Mouse (Mus musculus) midbrain, embryonic 13.5 days (tissue): ENCODE measurements around the gene Rnase1. TPM values are rescaled to one million over a fixed set of nuclear protein-coding genes. Genes with fewer than 3 reads are reported as not detected.
A peak's percentile ranks its signal among the peaks of the same experiment; 100 is the strongest.

ENCODE experiments used
- ATAC-seq: fragments of 200-750 bp; cut with Nextera tagmentation; 2 replicates; pipeline ENCODE4 v1.8.0; 2017; ENCODE audit warnings: mild to moderate bottlenecking, moderate TSS enrichment, moderate library complexity
- H3K27ac ChIP-seq: fragments of 300-500 bp; sonication (generic); 2 replicates; pipeline ENCODE4 v1.5.1; 2015; ENCODE audit warnings: inconsistent platforms, mild to moderate bottlenecking, moderate library complexity
- H3K27me3 ChIP-seq: fragments of 300-500 bp; sonication (generic); 2 replicates; pipeline ENCODE4 v1.6.1; 2015; ENCODE audit warnings: mild to moderate bottlenecking, inconsistent platforms
- H3K36me3 ChIP-seq: fragments of 300-500 bp; sonication (generic); 2 replicates; pipeline ENCODE4 v1.6.1; 2015; ENCODE audit warnings: mild to moderate bottlenecking, inconsistent platforms
- H3K4me1 ChIP-seq: fragments of 300-500 bp; sonication (generic); replicated peaks from 2 replicates; pipeline ENCODE4 v1.6.1; 2015; ENCODE audit warnings: inconsistent platforms
- H3K4me2 ChIP-seq: fragments of 300-500 bp; sonication (generic); replicated peaks from 2 replicates; pipeline ENCODE4 v1.6.1; 2015; ENCODE audit warnings: moderate library complexity, mild to moderate bottlenecking, inconsistent platforms
- H3K4me3 ChIP-seq: fragments of 300-500 bp; sonication (generic); replicated peaks from 2 replicates; pipeline ENCODE4 v1.5.1; 2015; ENCODE audit warnings: mild to moderate bottlenecking, inconsistent platforms
- H3K9ac ChIP-seq: fragments of 300-500 bp; sonication (generic); replicated peaks from 2 replicates; pipeline ENCODE4 v1.6.1; 2015; ENCODE audit warnings: mild to moderate bottlenecking, inconsistent platforms
- H3K9me3 ChIP-seq: fragments of 300-500 bp; sonication (generic); 2 replicates; pipeline ENCODE4 v1.6.1; 2016; ENCODE audit warnings: mild to moderate bottlenecking, inconsistent platforms
- WGBS: fragments of 180-500 bp; shearing (Covaris S2); methylation state at CpG from one replicate; pipeline ENCODE4 v1.1.7; 2015; 5-methylcytosine and 5-hydroxymethylcytosine counted together
- polyA plus RNA-seq: library from polyadenylated mRNA; unstranded; fragments of >200 nt; fragmentation: Nextera tagmentation; extraction: Ambion mirVana; gene quantifications from 2 replicates; pipeline ENCODE4 v1.2.1, GENCODE M21; 2015

Rnase1 gene
- polyA plus RNA-seq, 1 experiment from 2014 or later = not detected

DNA sequence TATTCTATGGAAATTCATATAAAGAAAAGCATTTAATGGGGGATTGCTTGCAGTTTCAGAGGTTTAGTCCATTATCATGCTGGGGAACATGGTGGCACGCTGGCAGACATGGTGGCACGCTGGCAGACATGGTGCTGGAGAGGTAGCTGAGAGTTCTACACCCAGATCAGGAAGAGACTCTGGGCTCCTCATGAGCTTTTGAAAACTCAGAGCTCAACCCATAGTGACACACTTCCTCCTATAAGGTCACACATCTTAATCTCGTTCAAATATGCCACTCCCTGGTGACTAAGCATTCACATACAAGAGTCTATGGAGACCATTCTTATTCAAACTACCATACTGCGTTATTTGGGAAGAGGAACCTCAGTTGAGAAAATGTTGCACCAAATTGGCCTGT lies 14.2 kb downstream of the Rnase1 start:
- H3K9ac ChIP-seq = no peak overlapping the region
- H3K4me3 ChIP-seq = no peak overlapping the region
- ATAC-seq = no peak
- H3K27ac ChIP-seq = no peak overlapping the region
- H3K4me1 ChIP-seq = no peaks in the 10 kb centered on the region
- no peaks in the 10 kb centered on the region for H3K27me3 ChIP-seq
- H3K36me3 ChIP-seq = no peaks in the 10 kb centered on the region
- no peak overlapping the region for H3K4me2 ChIP-seq
- 93% methylated on average over 4 of the region's 4 CpGs for WGBS
- no peaks in the 10 kb centered on the region for H3K9me3 ChIP-seq

DNA sequence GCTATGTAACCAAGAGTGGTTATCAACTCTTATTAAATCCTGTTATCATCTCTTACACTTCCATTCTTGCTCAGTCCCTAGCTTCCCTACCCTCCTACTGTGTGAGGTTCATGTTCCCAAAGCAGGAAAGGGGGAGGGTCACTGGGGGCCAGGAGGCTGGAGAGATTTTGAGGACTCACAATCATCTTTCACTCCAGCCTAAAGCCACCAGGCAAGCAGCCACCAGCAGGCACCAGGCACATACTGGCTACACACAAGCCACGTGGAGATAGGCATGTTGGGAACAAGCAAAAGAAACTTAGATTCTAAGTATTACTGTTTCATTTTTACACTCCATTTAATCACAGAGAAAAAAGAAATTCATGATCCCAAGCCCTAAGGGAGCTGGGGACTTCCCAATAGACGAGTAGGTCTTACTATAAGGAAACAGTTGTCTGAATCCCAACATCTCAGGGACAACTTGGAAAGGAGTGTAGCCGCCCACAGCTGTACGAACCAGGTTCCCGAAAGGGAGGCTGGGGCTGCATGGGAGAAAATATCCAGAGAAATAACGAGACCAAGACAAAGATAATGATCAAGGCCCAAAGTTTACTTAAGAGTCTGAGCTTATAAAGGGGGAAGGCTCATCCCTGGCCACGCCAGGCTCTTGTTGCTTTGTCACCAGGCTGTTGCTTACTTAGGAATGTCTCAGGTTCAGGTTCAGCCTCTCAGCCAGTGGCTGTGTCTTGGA lies 15.3 kb downstream of the Rnase1 start:
- Histone ChIP-seq H3K4me3 (no peak overlapping the region), H3K4me2 (no peak overlapping the region), H3K9ac (no peak overlapping the region), H3K36me3 (no peaks in the 10 kb centered on the region), H3K9me3 (no peaks in the 10 kb centered on the region), H3K4me1 (no peaks in the 10 kb centered on the region), H3K27ac (no peak overlapping the region), H3K27me3 (no peaks in the 10 kb centered on the region)
- WGBS = 87% methylated on average over 7 of the region's 7 CpGs
- ATAC-seq = no peak

DNA sequence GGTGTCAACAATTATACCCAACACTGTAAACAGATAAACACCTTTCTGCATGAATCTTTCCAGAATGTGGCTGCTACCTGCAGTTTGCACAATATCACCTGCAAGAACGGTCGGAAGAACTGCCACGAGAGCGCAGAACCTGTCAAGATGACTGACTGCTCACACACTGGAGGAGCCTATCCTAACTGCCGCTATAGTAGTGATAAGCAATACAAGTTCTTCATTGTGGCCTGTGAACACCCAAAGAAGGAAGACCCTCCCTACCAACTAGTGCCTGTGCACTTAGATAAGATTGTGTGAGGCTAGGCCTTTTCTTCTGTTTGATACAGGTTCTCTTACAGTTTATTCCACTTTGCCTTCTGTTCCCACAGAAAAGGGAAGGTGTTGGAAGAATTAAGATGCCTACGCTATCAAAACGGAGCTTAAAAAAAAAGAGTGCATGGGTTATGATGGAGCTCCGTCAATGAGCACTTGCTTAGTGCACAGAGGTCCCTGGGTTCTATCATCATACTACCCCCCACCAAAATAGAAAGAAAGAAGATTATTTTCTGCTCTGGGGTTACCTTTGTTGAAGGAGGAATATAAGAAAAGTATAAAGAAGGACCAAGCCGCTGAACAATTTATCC lies 16.2 kb downstream of the Rnase1 start:
- Histone ChIP-seq H3K27me3 (no peaks in the 10 kb centered on the region), H3K9ac (no peak overlapping the region), H3K9me3 (no peaks in the 10 kb centered on the region), H3K36me3 (no peaks in the 10 kb centered on the region), H3K4me3 (no peak overlapping the region), H3K4me2 (no peak overlapping the region), H3K4me1 (no peaks in the 10 kb centered on the region), H3K27ac (no peak overlapping the region)
- WGBS = 94% methylated on average over 9 of the region's 9 CpGs
- no peak for ATAC-seq

DNA sequence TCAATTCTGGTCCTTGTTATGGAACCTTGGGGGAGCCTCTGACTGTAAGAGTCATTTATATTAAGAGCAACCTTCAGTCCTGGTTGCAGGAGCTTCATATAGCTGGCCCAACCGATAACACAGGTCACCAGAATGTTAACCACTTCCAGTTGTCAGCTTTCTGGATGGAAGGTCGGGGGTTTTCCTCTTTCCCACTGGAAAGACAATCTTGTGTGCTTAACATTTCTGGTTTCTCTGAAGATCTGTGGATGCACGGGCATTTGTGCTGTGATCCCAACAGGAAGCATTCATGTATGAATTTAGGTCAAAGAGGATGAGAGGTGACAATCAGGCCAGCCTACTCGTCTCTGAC lies 17.0 kb downstream of the Rnase1 start:
- no peak for ATAC-seq
- no peaks in the 10 kb centered on the region for H3K36me3 ChIP-seq
- 85% methylated on average over 4 of the region's 4 CpGs for WGBS

DNA sequence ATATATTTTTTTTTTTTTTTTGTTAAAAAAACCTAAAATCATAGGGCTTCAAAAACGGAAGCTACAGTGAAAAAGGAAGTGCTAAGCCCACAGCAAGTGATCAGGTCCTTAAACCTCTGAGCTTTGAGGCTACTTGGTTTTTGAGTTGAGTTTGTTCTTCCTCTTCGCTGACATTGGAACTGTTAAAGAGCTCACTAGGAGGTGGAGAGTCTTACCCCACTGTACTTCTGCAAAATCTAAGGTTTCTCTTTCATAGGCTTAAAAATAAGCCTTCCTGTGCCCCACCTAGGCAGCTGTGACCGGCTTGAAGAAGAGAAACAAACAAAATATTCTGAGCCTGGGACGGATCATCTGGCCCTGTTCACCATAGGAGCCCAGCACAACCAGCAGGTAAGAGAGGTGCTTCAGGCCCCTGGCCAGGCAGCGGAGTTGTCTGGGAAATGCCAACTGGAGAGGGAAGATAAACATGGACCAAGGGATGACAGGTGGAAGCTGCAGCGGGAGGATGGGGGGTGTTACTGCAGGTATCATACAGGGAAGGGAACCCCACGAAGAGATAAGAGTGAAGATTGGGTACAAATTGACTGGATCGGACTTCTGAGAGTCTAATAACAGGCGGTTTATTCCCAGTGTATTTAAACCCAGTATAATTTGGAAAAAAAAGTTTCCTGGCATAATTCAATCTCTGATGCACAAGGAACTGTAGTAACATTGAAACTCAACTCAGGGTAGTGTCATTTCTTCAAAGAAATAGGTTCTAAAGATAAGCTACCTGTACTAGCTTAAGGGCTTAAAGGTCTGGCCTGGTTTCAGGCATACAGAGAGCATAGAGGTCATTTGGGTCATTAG lies 17.6 kb downstream of the Rnase1 start:
- H3K9ac ChIP-seq = no peak overlapping the region
- 87% methylated on average over 9 of the region's 9 CpGs for WGBS
- H3K4me3 ChIP-seq = no peak overlapping the region
- H3K4me1 ChIP-seq = no peaks in the 10 kb centered on the region
- H3K4me2 ChIP-seq = no peak overlapping the region
- no peaks in the 10 kb centered on the region for H3K27me3 ChIP-seq
- no peak overlapping the region for H3K27ac ChIP-seq
- no peaks in the 10 kb centered on the region for H3K9me3 ChIP-seq
- no peak for ATAC-seq
- H3K36me3 ChIP-seq = no peaks in the 10 kb centered on the region

More for the DNA sequence above, 17.0 kb downstream of the Rnase1 start:
- Histone ChIP-seq H3K27me3 (no peaks in the 10 kb centered on the region), H3K27ac (no peak overlapping the region), H3K9me3 (no peaks in the 10 kb centered on the region), H3K9ac (no peak overlapping the region), H3K4me1 (no peaks in the 10 kb centered on the region), H3K4me2 (no peak overlapping the region), H3K4me3 (no peak overlapping the region)

DNA sequence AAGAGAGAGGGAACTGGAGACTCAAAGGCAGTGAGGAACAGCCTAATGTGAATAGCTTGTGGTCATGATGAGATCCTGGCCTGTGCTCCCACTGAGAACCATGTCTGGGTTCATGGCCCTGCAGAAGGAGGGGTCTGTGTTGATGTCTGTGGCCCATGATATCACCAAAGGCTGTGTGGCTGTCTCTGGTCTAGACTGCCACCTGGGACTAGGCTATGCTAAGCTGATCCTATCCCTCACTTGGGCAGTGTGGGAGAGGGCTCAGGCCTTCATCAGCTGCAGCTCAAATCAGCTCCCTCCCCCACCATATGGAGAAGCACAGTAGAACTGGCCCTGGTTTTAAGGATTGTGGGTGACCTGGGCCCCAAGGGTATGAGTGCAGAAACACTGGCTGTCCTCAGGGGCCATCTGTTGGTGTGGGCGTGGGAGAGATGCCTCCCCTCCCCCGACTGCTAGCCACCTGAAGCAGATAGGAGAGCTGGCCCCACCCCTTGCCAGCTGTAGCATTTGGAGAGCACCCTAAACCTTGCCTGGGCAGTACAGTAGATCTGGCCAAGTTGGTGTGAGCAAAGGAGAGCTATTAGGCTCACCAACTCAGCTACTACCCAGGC lies 18.8 kb downstream of the Rnase1 start:
- no peak overlapping the region for H3K9ac ChIP-seq
- no peaks in the 10 kb centered on the region for H3K9me3 ChIP-seq
- H3K27ac ChIP-seq = no peak overlapping the region
- H3K27me3 ChIP-seq = no peaks in the 10 kb centered on the region
- ATAC-seq = peak; percentile 70; the same call in 1 of the 2 replicates
- H3K4me3 ChIP-seq = no peak overlapping the region
- no peaks in the 10 kb centered on the region for H3K36me3 ChIP-seq
- no peaks in the 10 kb centered on the region for H3K4me1 ChIP-seq
- H3K4me2 ChIP-seq = no peak overlapping the region
- 79% methylated on average over 2 of the region's 2 CpGs for WGBS

DNA sequence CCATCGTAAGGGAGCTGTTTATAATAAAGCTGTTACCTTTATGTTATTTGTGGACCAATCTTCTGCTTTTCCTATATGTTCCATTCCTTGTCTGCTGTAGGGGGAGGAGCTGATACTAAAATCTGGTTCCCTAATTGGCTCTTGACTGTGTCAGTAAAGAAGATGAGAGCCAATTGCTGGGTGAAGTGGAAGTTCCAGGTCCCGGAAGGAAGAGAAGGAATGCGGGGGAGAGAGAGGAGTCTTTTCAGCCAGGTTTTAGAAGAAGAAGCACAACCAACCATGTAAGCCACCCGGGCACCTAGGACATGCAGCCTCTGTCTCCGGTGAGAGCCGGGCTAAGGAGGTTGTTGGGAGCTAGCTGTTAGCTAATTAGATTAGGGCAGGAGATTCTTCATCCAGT lies 20.9 kb downstream of the Rnase1 start:
- no peaks in the 10 kb centered on the region for H3K9me3 ChIP-seq
- no peak overlapping the region for H3K4me2 ChIP-seq
- no peaks in the 10 kb centered on the region for H3K4me1 ChIP-seq
- no peak overlapping the region for H3K27ac ChIP-seq
- ATAC-seq = no peak
- no peak overlapping the region for H3K4me3 ChIP-seq
- H3K27me3 ChIP-seq = no peaks in the 10 kb centered on the region
- no peak overlapping the region for H3K9ac ChIP-seq
- WGBS = 89% methylated on average over 6 of the region's 6 CpGs
- no peaks in the 10 kb centered on the region for H3K36me3 ChIP-seq

DNA sequence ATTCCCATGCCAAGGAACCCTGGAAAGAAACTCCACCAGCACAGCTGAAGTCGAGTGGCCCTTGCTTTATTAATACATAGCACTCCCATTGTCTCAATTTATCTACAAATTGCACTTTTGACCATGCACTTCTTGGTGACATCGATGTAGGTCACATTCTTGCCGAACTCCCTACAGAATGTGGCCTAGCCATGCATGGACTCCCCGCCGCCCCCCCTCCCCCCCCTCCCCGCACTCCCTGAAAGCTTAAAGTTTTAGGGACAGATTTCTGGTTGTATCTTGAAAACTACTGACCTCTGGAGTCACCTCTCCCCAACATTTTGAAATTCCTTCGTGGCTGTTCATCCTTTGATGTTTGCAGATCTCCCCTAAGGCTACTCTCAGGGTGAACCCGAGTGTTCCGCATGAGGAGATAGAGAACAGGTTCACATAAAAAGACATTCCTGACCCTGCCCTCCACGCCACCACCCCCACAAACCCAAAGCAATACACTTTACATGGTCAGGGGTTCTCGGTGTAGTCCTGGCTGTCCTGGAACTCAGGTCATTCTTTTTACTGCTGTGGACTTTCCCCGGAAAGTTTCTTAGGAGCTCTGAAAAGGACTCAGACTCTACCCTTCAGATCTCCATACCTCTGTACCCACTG lies 32.5 kb downstream of the Rnase1 start, which contains the start of gene Eddm3b:
TSS of gene Eddm3b (plus strand) at position 511 of the 645 bp plus-strand sequence.
- no peaks in the 10 kb centered on the region for H3K27me3 ChIP-seq
- no peak within 1 kb of the TSS for H3K4me3 ChIP-seq
- 0 out of 2 replicates have a peak, but pooled peaks cover 3% of the 10 kb centered on the region for H3K4me1 ChIP-seq
- no peaks in the 10 kb centered on the region for H3K9me3 ChIP-seq
- H3K36me3 ChIP-seq = no peaks in the 10 kb centered on the region
- WGBS = 37% methylated on average over 12 of the region's 12 CpGs
- H3K4me2 ChIP-seq = peak within 1 kb of the TSS; percentile 19
- H3K9ac ChIP-seq = no peak within 1 kb of the TSS
- no peak for ATAC-seq
- no peak within 1 kb of the TSS for H3K27ac ChIP-seq

DNA sequence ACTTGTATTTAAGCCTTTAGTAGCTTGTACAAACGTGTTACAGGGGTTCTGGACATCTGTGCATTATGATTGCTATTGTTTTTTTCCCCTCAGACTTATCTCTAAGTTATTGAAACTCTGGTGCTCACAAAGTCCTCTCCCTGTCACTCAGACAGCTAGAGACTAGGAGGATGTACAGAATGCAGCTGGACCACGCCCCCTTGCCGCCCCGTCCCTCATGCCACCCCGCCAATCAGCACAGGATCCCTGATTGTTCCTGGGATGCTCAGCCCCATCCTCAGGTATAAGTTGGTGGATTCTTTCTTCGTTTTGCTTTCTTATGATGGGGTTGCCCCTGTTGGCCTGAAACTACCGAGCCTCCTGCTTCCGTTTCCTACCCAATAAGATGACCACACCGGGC lies 33.1 kb downstream of the Rnase1 start:
- H3K4me3 ChIP-seq = no peak overlapping the region
- 0 out of 2 replicates have a peak, but pooled peaks cover 3% of the 10 kb centered on the region for H3K4me1 ChIP-seq
- no peaks in the 10 kb centered on the region for H3K27me3 ChIP-seq
- no peak for ATAC-seq
- no peak overlapping the region for H3K27ac ChIP-seq
- H3K4me2 ChIP-seq = peak overlapping the region; percentile 19
- WGBS = 34% methylated on average over 9 of the region's 9 CpGs
- no peak overlapping the region for H3K9ac ChIP-seq
- H3K36me3 ChIP-seq = no peaks in the 10 kb centered on the region
- H3K9me3 ChIP-seq = no peaks in the 10 kb centered on the region

DNA sequence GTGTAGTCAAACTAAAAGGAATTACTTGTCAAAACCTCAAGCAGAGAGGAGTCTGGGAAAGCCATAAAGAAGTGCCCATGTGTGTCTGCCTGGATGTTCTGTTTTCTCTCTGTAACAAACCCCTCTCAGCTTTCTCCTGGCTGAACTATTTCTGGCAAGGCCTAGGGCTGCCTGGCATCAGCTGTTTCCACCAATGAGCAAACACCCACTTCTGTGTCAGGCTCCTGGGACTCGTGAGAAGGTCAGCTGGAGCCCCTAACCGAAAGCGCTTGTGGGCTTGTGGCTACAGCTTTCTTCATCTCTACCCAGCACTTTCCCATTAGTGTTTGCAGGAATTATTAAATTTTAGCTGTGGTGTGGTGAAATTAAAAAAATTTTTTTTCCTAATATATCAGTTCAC lies 34.6 kb downstream of the Rnase1 start:
- no peaks in the 10 kb centered on the region for H3K36me3 ChIP-seq
- no peak overlapping the region for H3K4me3 ChIP-seq
- H3K4me1 ChIP-seq = 0 out of 2 replicates have a peak, but pooled peaks cover 3% of the 10 kb centered on the region
- WGBS = 72% methylated on average over 3 of the region's 3 CpGs
- no peaks in the 10 kb centered on the region for H3K9me3 ChIP-seq
- no peaks in the 10 kb centered on the region for H3K27me3 ChIP-seq
- H3K9ac ChIP-seq = no peak overlapping the region
- H3K4me2 ChIP-seq = no peak overlapping the region
- ATAC-seq = no peak
- H3K27ac ChIP-seq = no peak overlapping the region

DNA sequence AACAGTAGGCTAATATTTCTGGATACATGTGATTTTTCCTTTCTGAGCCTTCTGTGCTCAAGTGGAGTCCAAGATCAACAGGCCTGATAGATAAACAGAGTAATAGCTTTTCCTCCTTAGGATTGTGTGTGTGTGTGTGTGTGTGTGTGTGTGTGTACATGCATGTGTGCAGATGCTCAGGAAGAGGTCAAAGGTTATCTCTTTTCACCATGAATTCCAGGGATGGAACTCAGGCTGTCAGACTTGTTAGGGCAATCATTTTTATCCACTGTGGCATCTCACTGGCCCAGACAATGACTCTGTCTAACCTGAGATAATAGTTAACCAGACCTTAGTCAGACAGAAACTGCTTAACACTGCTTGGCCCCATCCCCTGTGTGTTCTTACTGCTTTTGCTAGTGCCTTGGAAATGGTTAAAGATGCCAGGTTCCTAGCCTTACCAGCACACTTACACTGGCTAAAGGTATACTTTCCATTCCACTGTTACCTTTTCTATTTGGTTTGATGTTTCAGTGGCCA lies 40.1 kb downstream of the Rnase1 start:
- no peak overlapping the region for H3K9ac ChIP-seq
- no peaks in the 10 kb centered on the region for H3K27me3 ChIP-seq
- no peak overlapping the region for H3K27ac ChIP-seq
- no peaks in the 10 kb centered on the region for H3K4me1 ChIP-seq
- no peak for ATAC-seq
- no peaks in the 10 kb centered on the region for H3K36me3 ChIP-seq
- no peak overlapping the region for H3K4me2 ChIP-seq
- H3K4me3 ChIP-seq = no peak overlapping the region
- H3K9me3 ChIP-seq = no peaks in the 10 kb centered on the region
